Mouse (Mus musculus): ENCODE data around the gene Ndufa7. TPM values are rescaled to one million over a fixed set of nuclear protein-coding genes. Genes with fewer than 3 reads are reported as not detected.
"Not testable (repeated sequence)": the region's sequence is repeated elsewhere in the genome, so short reads cannot be mapped to it uniquely, and the experiment has no call there.

Gene Ndufa7
- polyA plus RNA-seq, 1 experiment from 2014 or later = 240 TPM

DNA sequence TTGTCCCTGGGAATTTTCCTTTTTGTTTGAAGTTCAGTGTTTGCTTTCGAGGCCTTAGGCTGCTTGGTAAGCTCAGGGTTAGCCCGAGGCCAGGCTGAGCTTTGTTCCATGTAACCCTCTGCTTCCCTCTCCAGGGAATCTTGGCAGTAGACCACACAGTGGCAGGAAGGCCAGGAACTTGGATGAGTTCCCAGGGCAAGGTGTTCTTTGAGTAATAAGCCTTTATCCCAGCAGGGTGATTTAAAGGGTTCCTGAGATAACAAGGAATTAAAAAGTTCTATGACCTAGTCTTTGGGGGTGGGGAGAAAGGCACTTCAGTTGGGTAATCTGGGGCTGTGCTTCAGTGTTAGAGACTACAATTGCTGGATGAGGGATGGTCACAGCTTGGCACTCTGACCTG is 4.5 kb downstream of the Ndufa7 start:
- Histone ChIP-seq H3K27me3 (no peaks in the 10 kb centered on the region), H3K27ac (replicated peaks) (peak overlapping the region; percentile 46), H3K4me1 (replicated peaks) (peaks cover 26% of the 10 kb centered on the region), H3K4me3 (replicated peaks) (no peak overlapping the region), H3K4me2 (no peak overlapping the region), H3K36me3 (replicated peaks) (peaks cover 57% of the 10 kb centered on the region), H3K9me3 (replicated peaks) (no peaks in the 10 kb centered on the region), H3K9ac (no peak overlapping the region)
- ATAC-seq (ENCODE audit: insufficient read depth) = no peak
- 68% methylated on average over 2 of the region's 2 CpGs for WGBS (ENCODE audit: insufficient replicate concordance)

- H3K36me3 ChIP-seq (replicated peaks) = peaks cover 63% of the 10 kb centered on the region
- WGBS (ENCODE audit: insufficient replicate concordance) = 80% methylated on average over 10 of the region's 10 CpGs
- ATAC-seq (ENCODE audit: insufficient read depth) = no peak
- H3K4me2 ChIP-seq = no peak overlapping the region
- peak overlapping the region; percentile 46 for H3K27ac ChIP-seq (replicated peaks)
- peaks cover 26% of the 10 kb centered on the region for H3K4me1 ChIP-seq (replicated peaks)
- no peak overlapping the region for H3K4me3 ChIP-seq (replicated peaks)
- H3K27me3 ChIP-seq = no peaks in the 10 kb centered on the region
- H3K9ac ChIP-seq = no peak overlapping the region
- H3K9me3 ChIP-seq (replicated peaks) = no peaks in the 10 kb centered on the region
These were observed 5.2 kb downstream of the Ndufa7 start for GRCm38 (mm10) chr17:33829561-33829960.

DNA sequence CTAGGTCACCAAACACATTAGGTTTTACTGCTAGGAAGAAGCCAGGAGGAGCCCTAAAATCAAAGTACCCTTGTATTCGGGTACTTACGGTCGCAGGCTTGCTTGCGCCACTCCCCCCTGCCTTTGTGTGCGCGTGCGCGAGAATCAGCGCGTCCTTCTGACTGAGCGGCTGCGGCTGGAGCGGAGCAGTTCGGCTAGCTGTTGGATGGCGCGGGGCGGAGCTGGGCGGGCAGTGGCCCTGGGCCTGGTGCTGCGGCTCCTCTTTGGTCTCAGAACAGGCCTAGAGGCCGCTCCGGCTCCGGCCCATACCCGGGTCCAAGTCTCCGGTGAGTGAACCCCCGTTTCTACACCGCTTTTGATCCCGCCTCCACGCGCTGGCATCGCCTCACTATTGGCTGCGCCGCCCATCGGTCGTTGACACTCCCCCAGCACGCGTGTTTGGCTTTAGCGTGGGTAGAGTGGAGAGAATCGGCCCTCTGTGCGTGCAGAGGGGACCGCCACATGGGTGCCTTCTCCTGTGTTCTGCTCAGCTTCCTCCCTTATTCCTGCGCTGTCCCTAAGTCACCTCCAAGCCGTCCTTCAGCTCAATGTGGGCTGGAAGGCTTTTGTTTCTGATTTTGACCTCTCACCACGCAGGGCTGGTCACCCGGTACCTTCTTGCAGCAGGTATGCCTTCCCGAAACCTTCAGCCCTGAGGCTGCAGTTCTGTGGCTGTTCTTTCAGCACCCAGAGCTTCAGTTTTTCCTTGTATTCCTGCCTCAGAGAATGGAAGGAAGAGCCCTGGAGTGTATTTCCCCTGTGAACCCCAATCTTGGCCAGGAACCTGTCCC is 18.8 kb downstream of the Ndufa7 start, which contains the start of gene Cd320:
Gene Cd320 (plus strand): TSS at position 126 of the 830 bp plus-strand sequence.
- peak; percentile 83 for ATAC-seq (ENCODE audit: insufficient read depth)
- peaks cover 10% of the 10 kb centered on the region for H3K36me3 ChIP-seq (replicated peaks)
- H3K27me3 ChIP-seq = no peaks in the 10 kb centered on the region
- WGBS (ENCODE audit: insufficient replicate concordance) = under 1% methylated on average over 45 of the region's 45 CpGs
- no peaks in the 10 kb centered on the region for H3K9me3 ChIP-seq (replicated peaks)
- peak within 1 kb of the TSS; percentile 42; the same call in 1 of the 2 replicates for H3K27ac ChIP-seq (replicated peaks)
- H3K4me1 ChIP-seq (replicated peaks) = peaks cover 34% of the 10 kb centered on the region
- peak within 1 kb of the TSS; percentile 85 for H3K4me3 ChIP-seq (replicated peaks)
- peak within 1 kb of the TSS; percentile 66 for H3K9ac ChIP-seq
- H3K4me2 ChIP-seq = peak within 1 kb of the TSS; percentile 92

- peak overlapping the region; percentile 92 for H3K4me2 ChIP-seq
- no peaks in the 10 kb centered on the region for H3K9me3 ChIP-seq (replicated peaks)
- no peaks in the 10 kb centered on the region; the same call in 1 of the 2 replicates for H3K36me3 ChIP-seq (replicated peaks)
- H3K27me3 ChIP-seq = no peaks in the 10 kb centered on the region
- no peak overlapping the region for H3K9ac ChIP-seq
- no peak overlapping the region for H3K27ac ChIP-seq (replicated peaks)
- peaks cover 34% of the 10 kb centered on the region for H3K4me1 ChIP-seq (replicated peaks)
- peak overlapping the region; percentile 85; the same call in 1 of the 2 replicates for H3K4me3 ChIP-seq (replicated peaks)
- ATAC-seq (ENCODE audit: insufficient read depth) = no peak
- 35% methylated on average over 1 of the region's 1 CpGs for WGBS (ENCODE audit: insufficient replicate concordance)
These were observed 19.8 kb downstream of the Ndufa7 start for GRCm38 (mm10) chr17:33844196-33844595.

DNA sequence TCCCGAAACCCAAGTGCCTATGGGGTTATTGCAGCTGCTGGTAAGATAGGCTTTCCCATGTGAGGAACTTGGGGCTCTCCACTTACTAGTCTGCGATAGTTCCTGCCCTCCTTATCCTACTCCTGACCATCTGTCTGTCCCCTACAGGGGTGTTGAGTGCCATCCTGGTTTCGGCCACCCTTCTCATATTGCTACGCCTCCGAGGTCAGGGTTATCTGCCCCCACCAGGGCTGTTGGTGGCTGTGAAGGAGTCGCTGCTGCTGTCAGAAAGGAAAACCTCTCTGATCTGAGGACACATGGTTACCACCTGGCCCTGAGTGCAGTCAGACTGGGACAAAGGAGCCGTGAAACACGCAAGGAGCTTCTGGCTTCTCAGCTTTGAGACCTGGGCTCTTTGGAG is 23.8 kb downstream of the Ndufa7 start:
- Histone ChIP-seq H3K9me3 (replicated peaks) (no peaks in the 10 kb centered on the region), H3K4me3 (replicated peaks) (no peak overlapping the region), H3K27me3 (no peaks in the 10 kb centered on the region), H3K4me1 (replicated peaks) (peaks cover 23% of the 10 kb centered on the region), H3K9ac (no peak overlapping the region), H3K27ac (replicated peaks) (no peak overlapping the region), H3K4me2 (no peak overlapping the region), H3K36me3 (replicated peaks) (0 out of 2 replicates have a peak, but pooled peaks cover 3% of the 10 kb centered on the region)
- no peak for ATAC-seq (ENCODE audit: insufficient read depth)
- 60% methylated on average over 8 of the region's 8 CpGs for WGBS (ENCODE audit: insufficient replicate concordance)

DNA sequence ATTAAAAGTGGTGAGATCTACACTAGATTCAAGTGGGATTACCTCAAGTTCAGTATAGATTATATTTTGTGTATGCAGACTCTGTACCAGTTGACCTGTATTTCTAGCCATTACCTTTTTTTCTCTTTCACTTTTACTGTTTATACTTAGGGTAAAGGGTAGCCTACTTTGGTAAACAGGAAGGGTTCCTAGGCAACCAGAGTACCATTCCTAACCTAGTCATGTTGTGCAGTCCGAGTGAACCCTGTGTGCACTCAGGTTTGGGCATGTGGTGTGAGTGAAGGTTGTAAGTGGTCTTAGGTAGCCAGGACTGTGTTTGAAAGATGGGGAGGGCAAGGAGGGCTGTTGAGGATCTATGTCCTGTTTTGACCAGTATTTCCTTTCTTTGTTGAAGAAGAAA is 27.0 kb downstream of the Ndufa7 start:
- Histone ChIP-seq H3K36me3 (replicated peaks) (0 out of 2 replicates have a peak, but pooled peaks cover 3% of the 10 kb centered on the region), H3K9me3 (replicated peaks) (no peaks in the 10 kb centered on the region), H3K4me1 (replicated peaks) (peaks cover 1% of the 10 kb centered on the region; the same call in 1 of the 2 replicates), H3K27ac (replicated peaks) (no peak overlapping the region), H3K4me3 (replicated peaks) (no peak overlapping the region), H3K27me3 (no peaks in the 10 kb centered on the region), H3K4me2 (no peak overlapping the region), H3K9ac (no peak overlapping the region)
- peak; percentile 67 for ATAC-seq (ENCODE audit: insufficient read depth)
- 10% methylated on average over 1 of the region's 1 CpGs for WGBS (ENCODE audit: insufficient replicate concordance)

GRCm38 (mm10) chr17:33857816-33858215 is 33.4 kb downstream of the Ndufa7 start:
- H3K27me3 ChIP-seq = no peaks in the 10 kb centered on the region
- H3K27ac ChIP-seq (replicated peaks) = no peak overlapping the region
- no peak overlapping the region for H3K9ac ChIP-seq
- ATAC-seq (ENCODE audit: insufficient read depth) = no peak
- 0 out of 2 replicates have a peak, but pooled peaks cover 2% of the 10 kb centered on the region for H3K9me3 ChIP-seq (replicated peaks)
- no peak overlapping the region for H3K4me2 ChIP-seq
- WGBS (ENCODE audit: insufficient replicate concordance) = 75% methylated on average over 4 of the region's 4 CpGs
- no peak overlapping the region for H3K4me3 ChIP-seq (replicated peaks)
- no peaks in the 10 kb centered on the region for H3K36me3 ChIP-seq (replicated peaks)
- H3K4me1 ChIP-seq (replicated peaks) = no peaks in the 10 kb centered on the region

GRCm38 (mm10) chr17:33865330-33866030 is 41.1 kb downstream of the Ndufa7 start:
- no peak overlapping the region for H3K4me3 ChIP-seq (replicated peaks)
- H3K9ac ChIP-seq = no peak overlapping the region
- no peaks in the 10 kb centered on the region for H3K36me3 ChIP-seq (replicated peaks)
- WGBS (ENCODE audit: insufficient replicate concordance) = 18% methylated on average over 9 of the region's 9 CpGs
- H3K9me3 ChIP-seq (replicated peaks) = no peaks in the 10 kb centered on the region
- no peak for ATAC-seq (ENCODE audit: insufficient read depth)
- no peak overlapping the region for H3K27ac ChIP-seq (replicated peaks)
- 0 out of 2 replicates have a peak, but pooled peaks cover 6% of the 10 kb centered on the region for H3K4me1 ChIP-seq (replicated peaks)
- no peaks in the 10 kb centered on the region for H3K27me3 ChIP-seq
- peak overlapping the region; percentile 54 for H3K4me2 ChIP-seq

GRCm38 (mm10) chr17:33873537-33873936 is 49.2 kb downstream of the Ndufa7 start, which contains the start of gene Gm7029:
Gm7029 (plus strand) TSS chr17:33873837.
- H3K4me2 ChIP-seq; H3K4me3 ChIP-seq (replicated peaks); H3K9me3 ChIP-seq (replicated peaks); ATAC-seq (ENCODE audit: insufficient read depth); H3K27me3 ChIP-seq; H3K4me1 ChIP-seq (replicated peaks); H3K9ac ChIP-seq; H3K27ac ChIP-seq (replicated peaks): not testable (repeated sequence)
- WGBS (ENCODE audit: insufficient replicate concordance) = 82% methylated on average over 7 of the region's 12 CpGs
- peaks cover 44% of the 10 kb centered on the region for H3K36me3 ChIP-seq (replicated peaks)

DNA sequence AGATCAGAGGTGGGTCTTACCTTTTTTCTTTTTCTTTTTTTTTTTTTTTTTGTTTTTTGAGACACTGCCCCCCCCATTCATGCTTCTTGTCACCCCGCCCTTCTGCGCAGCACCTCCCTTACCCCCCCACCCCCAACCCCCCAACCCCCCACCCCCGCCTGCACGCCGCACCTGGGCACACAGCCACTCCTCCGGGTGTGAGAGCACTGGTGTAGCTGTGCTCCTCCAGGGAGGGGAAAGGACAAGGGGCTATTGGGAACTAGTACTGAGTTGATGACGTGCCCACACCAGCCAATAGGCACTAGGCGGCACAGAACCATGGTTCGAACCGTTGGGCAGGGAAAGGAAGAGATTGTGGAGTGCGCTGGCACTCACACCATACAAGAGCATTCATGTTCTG is 50.0 kb downstream of the Ndufa7 start:
- H3K27me3 ChIP-seq = no peaks in the 10 kb centered on the region
- no peak for ATAC-seq (ENCODE audit: insufficient read depth)
- H3K36me3 ChIP-seq (replicated peaks) = peaks cover 52% of the 10 kb centered on the region
- H3K4me2 ChIP-seq = no peak overlapping the region
- H3K27ac ChIP-seq (replicated peaks) = no peak overlapping the region
- no peaks in the 10 kb centered on the region for H3K9me3 ChIP-seq (replicated peaks)
- H3K4me1 ChIP-seq (replicated peaks) = no peaks in the 10 kb centered on the region
- H3K9ac ChIP-seq = no peak overlapping the region
- WGBS (ENCODE audit: insufficient replicate concordance) = 81% methylated on average over 11 of the region's 11 CpGs
- no peak overlapping the region for H3K4me3 ChIP-seq (replicated peaks)

- H3K27me3 ChIP-seq; H3K9me3 ChIP-seq (replicated peaks); H3K4me1 ChIP-seq (replicated peaks); H3K9ac ChIP-seq; H3K27ac ChIP-seq (replicated peaks); H3K4me3 ChIP-seq (replicated peaks); H3K4me2 ChIP-seq; ATAC-seq (ENCODE audit: insufficient read depth): not testable (repeated sequence)
- 78% methylated on average over 5 of the region's 5 CpGs for WGBS (ENCODE audit: insufficient replicate concordance)
- H3K36me3 ChIP-seq (replicated peaks) = peaks cover 66% of the 10 kb centered on the region
These were observed 51.4 kb downstream of the Ndufa7 start for GRCm38 (mm10) chr17:33875797-33876196.
